Mouse (Mus musculus) fat pad, adult 2 months (tissue): ENCODE results near the gene Ptprt.

ENCODE experiments used
- DNase-seq: peaks from one replicate; pipeline ENCODE4 v3.0.0-alpha.2; 2011; ENCODE audit warnings: low read depth, low spot score; ENCODE audit errors: extremely low read depth

The Ptprt gene

DNA sequence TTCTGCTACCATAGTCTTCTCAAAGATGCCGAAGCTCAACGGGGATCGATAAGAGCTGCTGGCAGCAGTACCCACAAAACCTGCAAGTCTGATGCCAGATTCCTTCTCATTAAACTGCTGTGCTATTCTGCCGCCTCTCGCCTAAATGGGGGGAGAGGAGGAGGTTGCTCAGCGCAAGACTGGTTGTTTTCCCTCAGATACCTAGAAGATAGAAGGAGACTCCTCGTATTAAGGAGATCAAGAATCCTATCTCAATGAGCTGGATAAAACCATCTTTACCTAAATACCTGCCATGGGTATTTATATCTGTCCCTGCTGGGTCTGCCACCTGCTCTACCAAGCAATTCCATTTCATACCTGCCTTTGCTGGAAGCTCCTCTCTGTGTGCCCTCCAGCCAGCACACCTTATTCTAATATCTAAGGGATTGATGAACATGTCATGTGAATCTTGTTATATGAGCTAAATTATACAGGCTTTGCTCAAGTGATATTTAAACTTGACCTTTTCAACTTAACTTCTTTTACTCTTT lies 954.5 kb downstream of the Ptprt start:
- DNase-seq = no peak

DNA sequence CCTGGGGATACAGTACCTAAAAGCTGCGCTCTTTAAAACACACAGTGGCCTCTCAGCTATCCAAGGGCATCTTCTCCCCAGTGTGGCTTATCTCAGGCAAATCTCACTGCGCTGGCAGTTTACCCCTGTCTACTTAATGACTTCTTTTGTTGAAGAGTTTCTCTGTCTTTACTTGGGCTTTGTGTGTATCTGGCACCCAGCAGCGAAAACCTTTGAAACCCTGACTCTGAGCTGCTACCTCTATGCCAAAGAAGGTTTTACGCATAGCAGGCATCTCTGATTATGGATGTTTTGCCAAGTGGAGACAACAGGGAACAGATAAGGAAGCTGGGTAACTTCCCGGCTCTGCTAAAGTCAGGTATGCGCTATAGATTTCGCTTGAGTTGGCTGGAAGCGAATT lies 956.1 kb downstream of the Ptprt start:
- DNase-seq = no peak

DNA sequence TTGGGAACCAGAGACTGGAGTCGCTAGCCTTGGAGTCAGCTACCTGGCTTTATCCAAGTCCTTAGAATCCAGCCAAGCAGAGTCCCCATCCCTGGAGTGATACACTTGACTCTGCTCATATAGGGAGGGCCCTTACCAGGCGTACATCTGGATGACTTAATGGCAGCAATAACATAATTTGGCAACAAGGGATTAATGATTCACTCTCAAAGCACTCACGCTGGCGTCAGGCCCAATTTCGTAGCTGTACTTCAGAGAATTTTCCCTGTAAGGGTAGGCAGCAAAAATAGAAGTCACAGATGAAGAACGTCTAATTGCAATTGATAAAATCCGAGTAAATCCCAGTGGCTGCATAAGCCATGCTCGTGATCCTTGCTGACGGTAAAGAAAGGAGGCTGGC lies 956.5 kb downstream of the Ptprt start:
- no peak for DNase-seq

DNA sequence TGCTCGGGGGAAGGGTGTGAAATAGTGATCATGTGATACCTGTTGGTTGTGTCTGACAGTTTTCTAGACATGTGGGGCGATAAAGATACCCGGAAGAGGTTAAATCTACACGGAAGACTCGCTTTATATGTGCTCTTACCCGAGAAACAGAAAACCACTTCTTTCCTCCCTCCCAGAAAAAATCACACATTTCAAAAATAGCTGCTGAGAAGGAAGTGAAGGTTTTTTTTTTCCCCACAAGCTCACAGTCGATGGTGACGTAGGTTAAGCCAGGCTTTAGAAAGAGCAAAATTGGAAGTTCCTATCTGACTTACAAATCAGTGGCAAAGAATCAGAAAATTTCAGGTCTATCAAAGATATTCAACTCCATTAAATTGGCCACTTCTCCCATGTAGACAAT lies 965.1 kb downstream of the Ptprt start:
- DNase-seq = no peak

DNA sequence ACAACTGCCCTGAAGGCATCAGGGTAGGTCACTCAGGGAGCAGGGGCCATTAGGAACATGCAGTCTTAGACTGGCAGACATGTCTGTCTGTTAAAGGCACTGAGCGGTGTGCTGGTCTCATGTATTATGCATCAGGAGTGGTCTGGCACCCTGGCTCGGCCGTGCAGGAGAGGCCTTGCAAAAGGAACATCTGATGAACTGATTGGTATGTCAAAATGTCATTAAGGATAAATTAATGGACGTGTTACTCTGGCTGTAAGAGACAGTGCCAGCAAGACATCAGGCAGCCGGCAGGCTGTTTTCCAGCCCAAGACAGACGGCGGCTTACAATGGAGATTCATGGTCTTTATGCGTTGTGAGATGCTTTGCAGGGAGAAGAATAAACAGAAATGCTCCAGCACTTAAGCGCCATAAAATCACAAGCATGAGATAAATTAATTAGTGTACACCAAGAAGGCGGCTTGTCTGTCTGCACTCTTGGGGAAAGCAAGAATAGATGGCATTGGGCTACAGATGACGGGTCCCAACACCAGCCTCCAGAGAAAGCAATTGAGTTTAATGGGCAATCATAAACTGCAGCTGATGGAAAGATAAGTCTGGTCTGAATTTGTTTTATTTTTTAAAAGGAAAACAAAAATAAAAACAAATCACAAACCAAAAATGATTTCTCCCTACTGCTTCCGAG lies 992.5 kb downstream of the Ptprt start:
- no peak for DNase-seq

DNA sequence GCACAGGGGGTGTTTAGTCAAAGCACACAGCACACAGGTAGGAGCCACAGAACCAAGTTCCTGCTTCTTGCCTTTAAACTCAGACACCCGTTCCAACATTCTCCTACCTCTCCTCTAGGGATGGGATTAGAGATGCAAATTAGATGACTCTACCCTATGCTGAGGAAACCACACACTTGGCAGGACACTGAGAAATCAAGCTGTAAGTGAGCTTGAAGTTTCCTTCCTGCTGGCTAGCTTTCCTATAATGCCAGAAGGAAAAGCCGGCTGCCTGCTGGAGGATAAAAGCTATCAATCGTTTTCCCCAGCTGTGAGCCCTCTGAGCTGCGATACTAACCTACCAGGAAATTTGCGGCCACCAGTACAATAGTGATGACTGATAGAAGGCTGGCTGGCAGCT lies 999.0 kb downstream of the Ptprt start:
- DNase-seq = no peak

DNA sequence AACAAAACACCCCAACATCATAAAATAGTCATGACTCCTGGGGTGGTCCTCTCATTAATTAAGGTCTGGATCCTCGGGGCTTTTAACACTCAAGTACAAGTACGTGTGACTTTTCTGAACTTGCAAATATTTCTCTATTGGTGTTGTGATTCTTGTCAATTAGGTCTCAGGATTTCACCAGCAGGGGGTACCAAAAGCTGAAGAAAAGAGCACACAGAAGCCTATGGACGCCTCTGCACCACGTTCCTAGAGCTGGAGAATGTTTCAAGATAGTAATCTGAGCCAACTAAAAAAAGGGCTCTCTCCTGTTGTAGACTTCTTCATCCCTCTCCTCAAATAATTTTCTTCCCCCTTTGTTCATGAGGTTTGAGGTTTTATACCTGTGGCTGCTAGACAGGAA lies 1000.1 kb downstream of the Ptprt start:
- DNase-seq = no peak

DNA sequence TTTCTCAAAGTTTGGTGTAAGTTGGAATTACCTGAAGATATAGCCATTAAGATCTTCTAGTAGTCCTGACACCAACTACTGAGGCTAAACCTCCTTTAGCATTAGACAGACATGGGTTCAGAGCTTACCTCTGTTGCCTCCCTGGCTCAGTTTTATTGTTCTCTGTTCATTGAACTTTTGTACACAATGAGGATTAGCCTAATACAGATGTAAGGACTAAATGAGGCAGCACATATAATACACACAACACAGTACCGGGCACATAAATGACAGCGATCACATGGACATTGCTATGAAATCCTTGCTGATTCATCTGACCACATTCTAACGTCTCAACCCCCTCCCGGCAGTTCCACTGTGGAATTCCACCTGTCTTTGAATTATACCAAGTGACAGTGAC lies 1003.9 kb downstream of the Ptprt start:
- no peak for DNase-seq

DNA sequence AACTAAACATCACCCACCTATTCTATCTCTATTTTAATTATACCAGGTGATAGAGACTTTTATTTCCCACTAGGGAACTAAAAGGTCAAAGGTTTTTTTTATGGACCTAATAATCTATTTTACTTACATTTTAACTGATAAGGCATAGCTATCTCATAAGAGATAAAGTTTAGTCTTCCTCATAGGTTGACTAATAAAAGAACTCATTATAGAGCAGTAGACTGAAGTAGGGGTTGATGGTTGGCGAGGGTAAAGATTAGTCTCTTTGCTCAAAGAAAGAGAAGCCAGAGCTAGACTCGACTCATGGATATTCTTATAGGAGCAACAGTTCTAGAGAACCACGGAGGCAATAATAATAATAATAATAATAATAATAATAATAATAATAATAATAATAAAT lies 1004.3 kb downstream of the Ptprt start:
- DNase-seq = no peak

DNA sequence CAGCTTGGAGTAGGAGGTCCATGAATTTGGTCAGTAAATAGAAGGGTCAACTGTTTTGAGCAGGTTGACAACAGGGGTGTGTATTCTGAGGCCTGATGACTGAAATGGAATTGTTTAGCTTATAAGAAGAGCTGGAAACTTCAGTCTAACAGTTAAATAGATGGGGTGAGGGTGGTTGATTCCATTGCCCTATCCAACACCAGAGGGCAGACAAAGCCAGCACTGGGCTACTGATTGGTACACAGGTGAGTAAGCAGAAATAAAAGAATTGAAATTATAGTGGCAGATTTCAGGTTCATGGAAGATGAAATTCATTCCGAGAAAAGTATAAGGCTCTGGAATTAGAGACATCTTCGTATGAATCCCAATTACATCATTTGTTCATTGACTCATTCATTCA lies 1020.1 kb downstream of the Ptprt start:
- DNase-seq = no peak

DNA sequence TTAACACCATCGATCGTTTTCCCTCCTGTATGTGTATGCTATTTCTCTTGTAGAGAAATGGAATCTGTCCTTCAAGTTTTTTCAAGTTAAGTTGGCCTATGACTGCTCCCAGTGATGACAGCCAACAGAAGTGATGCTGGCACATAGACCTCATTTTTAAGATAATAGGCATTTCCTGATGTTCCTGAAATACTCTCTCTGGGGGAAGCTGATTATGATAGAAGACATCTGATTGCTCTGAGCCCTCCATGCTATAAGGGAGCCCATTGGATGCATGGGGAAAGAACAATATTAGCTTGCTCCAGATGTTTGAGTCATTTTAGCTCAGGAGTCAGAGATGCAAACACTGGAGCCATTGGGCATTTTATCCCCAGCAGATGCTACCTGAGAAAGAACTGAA lies 1026.9 kb downstream of the Ptprt start:
- no peak for DNase-seq

DNA sequence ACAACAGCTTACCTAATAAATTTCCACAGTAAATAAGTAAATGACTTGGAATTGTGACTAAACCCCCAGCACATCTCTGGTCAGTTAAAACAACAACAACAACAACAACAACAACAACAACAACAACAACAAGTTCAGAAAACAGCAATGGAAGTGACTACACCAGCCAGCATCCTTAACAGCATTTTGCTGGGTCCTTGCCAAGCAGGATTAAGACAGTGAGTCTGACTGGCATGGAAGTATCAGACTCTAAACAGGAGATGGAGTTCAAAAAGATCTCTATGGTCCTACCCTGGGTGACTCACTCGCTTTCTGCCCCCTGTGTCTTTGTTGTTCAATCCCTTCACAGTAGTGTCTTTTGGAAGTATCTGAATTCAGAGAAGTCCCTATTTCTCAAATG lies 1035.1 kb downstream of the Ptprt start:
- DNase-seq = no peak

DNA sequence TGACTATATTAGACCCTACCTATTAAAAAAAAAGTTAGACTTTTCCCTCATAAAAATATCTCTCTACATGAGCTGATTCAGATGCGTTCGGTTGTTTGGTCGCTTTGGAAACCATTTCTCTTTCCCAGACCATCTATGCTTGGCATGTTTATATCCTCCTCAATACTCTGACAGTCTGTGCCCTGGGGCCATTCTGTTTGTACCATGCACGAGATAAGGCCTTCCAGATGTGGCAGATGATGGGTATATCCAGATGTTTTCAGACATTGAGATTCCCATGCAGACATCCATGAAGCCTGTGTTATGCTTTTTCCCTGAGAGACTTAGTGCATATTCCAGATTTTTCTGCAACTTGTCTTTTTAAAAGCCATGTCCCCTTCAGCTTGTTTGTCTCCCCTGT lies 1052.5 kb downstream of the Ptprt start:
- no peak for DNase-seq

DNA sequence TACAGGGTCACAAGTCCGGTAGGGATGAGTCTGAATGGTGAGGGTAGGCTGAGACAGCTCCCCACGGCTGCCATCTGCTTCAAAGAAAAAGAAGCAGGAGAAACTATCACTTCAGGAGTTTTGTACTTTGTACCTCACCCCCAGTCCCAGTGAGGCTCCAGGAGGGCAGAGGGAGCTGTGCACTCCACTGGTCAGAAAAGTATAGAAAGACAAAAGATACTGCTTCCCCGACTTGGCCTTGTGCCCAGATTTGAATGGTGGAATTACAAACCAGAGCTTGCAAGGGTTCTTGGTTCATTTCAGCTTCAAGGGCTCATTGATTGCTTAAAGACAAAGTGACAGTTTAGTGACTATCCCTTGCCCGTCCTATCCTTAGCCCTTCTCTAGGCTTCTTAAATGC lies 1053.6 kb downstream of the Ptprt start:
- no peak for DNase-seq

DNA sequence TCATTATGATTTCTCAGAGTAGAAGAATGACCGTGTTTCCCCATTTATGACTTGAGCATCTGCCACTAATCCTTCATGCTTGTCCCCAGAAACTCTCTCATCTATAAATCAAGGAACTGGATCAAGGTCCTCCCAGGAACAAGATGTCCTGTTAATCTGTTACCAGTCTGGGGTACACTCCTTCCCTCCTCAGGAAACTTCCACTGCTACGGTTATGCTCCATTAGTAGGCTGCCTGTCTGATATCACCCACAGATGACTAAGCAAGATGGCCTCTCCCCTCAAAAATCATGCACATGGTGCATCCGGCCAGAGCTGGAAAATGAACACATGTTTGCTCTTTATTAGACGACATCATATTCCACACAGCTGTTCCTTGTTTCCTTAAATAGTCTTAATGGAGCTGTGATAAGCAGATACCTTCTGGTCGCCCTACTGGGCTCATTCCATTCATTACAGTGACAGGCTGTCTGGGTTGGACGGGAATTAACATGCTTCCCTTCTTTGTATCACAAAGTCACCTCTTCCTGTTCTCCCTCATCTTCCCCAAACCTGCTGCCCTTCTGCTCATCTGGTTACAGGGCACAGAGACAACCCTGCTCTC lies 1060.6 kb downstream of the Ptprt start:
- DNase-seq = no peak

DNA sequence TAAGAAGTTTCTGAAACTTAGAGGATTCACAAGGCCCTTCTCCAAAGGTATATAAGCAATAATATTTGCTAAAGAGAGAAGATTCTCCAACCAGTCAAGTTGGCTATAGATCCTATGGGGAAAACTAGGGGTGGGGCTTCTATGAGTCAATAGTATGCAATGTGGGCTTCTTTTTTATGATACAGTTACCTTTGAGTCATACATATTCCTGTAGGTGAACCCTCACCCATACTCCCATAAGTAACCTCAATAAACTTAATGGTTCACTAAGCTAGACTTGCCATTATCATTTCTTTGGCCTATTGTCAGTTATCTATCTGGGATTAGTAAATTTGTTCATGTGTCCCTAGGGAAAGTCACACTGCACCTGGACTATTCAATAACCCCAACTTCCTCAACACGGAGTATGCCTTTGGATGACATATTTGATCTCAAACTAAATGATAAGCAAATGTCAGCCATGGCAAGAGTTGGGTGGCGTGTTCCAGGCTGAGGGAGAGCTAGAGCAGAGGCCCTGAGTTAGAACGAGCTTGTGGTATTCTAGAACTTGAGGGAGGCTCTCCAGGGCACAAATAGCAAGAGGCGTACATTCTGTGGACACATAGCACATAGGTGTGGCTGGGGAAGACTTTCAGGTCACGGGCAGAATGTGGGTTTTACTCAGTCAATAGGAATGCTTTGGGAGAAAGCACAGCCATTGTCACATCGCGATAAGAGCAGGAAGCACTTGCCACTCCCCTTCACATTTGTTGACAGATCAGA lies 1067.4 kb downstream of the Ptprt start:
- no peak for DNase-seq

DNA sequence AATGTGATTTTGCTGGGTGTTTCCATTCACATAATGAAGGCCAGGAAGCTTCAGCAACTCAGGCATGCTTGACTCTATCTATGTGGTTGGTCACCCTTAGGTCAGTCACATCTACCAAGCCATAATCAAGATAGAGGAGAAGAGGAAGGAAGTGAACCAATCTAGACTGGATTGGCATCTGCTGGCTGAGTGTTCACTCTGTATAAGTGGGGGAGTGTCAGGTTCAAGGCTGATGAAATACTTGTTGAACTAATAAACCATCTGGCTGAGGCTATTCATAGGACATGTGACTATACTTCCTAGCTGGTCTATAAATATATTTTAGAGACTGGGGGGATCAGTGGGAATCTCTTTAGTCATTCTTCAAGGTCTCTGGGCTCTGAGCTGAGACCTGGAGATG lies 1086.5 kb downstream of the Ptprt start:
- DNase-seq = no peak

DNA sequence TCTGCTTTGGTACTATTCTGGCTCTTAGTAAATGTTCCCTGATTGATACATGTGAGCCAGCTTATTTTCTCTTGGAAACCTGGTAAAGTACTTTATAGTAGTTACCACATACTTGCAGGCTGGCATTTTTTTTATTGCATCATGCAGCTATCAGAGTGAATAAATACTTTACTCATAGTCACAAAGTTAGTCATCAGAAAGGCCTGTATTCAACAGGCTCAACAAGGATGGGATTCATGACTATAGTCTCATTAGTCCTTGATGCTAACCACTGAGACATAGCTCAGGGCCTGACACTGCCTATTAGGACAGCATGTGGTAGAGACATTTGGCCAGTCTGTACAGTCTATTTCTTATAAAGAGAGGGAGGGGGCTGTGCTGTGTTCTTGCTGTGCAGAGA lies 1088.7 kb downstream of the Ptprt start:
- DNase-seq = no peak

DNA sequence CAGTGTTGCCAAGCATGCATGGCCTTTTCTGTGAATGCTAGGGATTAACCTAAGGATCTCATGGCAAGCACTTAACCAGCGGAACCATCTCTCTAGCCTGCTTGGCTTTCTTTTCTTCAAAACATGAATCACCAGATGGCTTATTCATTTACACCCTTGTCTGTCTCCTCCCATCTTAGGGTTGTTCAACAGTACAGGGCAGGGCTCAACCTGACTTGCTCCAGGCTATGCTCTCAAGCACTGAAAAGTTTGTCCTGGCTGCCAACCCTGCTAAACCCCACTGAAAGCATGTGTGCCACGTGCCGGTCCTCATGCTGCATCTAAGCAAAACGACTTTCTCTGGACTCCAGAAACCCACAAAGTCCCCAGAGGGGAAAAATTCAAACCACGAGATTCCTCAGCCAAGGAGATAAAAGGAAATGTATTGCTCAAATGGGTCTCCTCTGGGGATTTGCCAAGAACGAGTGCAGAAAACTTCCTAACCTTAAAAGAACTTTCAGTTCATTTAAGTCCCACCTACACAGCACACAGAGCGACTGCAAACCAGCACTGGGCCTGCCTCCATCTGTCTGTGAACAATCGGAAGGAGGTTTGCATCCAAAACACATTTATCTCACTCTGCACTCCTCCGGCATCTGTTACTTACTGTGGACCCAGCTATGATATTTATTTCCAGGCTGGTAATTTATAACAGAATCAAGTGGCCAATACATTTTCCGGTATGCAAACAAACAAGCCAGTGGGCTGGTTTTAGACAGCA lies 1090.5 kb downstream of the Ptprt start:
- peak; percentile 16 for DNase-seq

DNA sequence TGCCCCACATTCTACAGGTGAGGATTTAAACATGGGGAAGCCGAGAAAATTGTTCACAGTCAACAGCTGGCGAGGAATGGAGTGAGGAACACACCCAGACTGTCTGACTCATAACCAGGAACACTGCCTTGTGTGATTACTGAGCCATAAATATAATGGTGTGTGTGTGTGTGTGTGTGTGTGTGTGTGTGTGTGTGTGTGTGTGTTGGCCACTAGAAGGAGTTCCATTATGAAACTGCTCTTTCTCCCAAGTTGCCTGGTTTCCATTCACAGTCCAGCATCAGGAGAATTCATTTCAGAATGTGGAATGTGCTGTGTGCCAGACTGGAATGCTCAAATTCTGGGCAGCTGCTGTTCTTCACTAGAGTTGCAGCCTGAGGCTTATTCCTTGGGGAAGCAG lies 1099.4 kb downstream of the Ptprt start:
- no peak for DNase-seq

DNA sequence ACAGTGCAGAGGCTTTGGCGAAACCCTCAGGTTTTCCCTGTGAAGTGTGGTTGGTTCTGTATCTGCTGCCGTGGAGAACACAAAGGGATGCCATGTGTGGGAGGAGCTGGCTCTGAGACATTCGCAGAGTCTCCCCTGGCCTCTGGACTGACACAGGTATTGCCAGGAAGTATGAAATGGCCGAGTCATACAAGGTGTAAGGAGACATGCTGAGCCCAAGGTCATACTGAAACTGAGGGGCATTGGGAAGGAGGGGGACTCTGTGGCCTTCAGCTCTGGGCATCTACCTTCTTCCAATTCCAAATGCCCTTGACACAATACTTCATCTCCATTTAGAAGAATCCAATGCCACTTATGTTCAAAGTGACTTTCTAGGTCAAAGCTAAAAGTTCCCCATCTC lies 1103.1 kb downstream of the Ptprt start:
- no peak for DNase-seq
